Mouse (Mus musculus) MEL (cell line): ENCODE measurements around the gene Sel1l. TPM values are rescaled to one million over a fixed set of nuclear protein-coding genes. Genes with fewer than 3 reads are reported as not detected.

Experiments
- DNase-seq: peaks from one replicate; pipeline ENCODE4 v3.0.0; 2011; ENCODE audit warnings: low read depth, low spot score
- H3K27ac ChIP-seq: 2 replicates; pipeline ENCODE4 v1.5.1; 2012; ENCODE audit warnings: low read depth, mild to moderate bottlenecking, control low read depth, low read length, moderate library complexity; ENCODE audit not compliant: control insufficient read depth
- H3K27me3 ChIP-seq, 2 experiments: fragments of 150-350 bp in 1 of 2; sonication (generic) in 1 of 2; 2 replicates each; pipeline ENCODE4 v1.6.1; 2012; ENCODE audit warnings: low read length in 2 of 2, mild to moderate bottlenecking in 2 of 2, improper control_type of control experiment in 1 of 2, moderate library complexity in 1 of 2; ENCODE audit not compliant: insufficient read depth in 2 of 2, control insufficient read depth in 1 of 2
- H3K36me3 ChIP-seq, 2 experiments: 2 replicates each; pipeline ENCODE4 v1.6.1; 2012 to 2014; ENCODE audit warnings: low read length in 2 of 2, improper control_type of control experiment in 1 of 2, inconsistent platforms in 1 of 2, mild to moderate bottlenecking in 1 of 2; ENCODE audit not compliant: insufficient read depth in 2 of 2, control insufficient read depth in 1 of 2
- H3K4me1 ChIP-seq, 2 experiments: fragments of 150-350 bp in 1 of 2; sonication (generic) in 1 of 2; 2 replicates each; pipeline ENCODE4 v1.6.1; 2012; ENCODE audit warnings: low read length in 2 of 2, improper control_type of control experiment in 1 of 2, mild to moderate bottlenecking in 1 of 2; ENCODE audit not compliant: insufficient read depth in 2 of 2, control insufficient read depth in 1 of 2
- H3K4me3 ChIP-seq, 2 experiments: fragments of 150-350 bp in 1 of 2; sonication (generic) in 1 of 2; 2 replicates each; pipeline ENCODE4 v1.5.1; 2012; ENCODE audit warnings: low read depth in 2 of 2, low read length in 2 of 2, mild to moderate bottlenecking in 2 of 2, moderate library complexity in 2 of 2, control low read depth in 1 of 2, improper control_type of control experiment in 1 of 2; ENCODE audit not compliant: control insufficient read depth in 1 of 2, insufficient read depth in 1 of 2
- H3K79me2 ChIP-seq: 2 replicates; pipeline ENCODE4 v1.6.1; 2012; ENCODE audit warnings: mild to moderate bottlenecking, low read length, moderate library complexity; ENCODE audit not compliant: control insufficient read depth, poor library complexity, insufficient read depth
- H3K9ac ChIP-seq: 2 replicates; pipeline ENCODE4 v1.6.1; 2012; ENCODE audit warnings: low read depth, mild to moderate bottlenecking, control low read depth, low read length, moderate library complexity; ENCODE audit not compliant: control insufficient read depth, poor library complexity, severe bottlenecking
- H3K9me3 ChIP-seq: fragments of 150-350 bp; sonication (generic); replicated peaks from 2 replicates; pipeline ENCODE4 v1.6.1; 2012; ENCODE audit warnings: mild to moderate bottlenecking, low read length, improper control_type of control experiment, moderate library complexity; ENCODE audit not compliant: insufficient read depth
- BHLHE40 ChIP-seq: IDR thresholded peaks from 2 replicates; pipeline ENCODE4 v1.6.1; 2012; ENCODE audit warnings: low read depth, mild to moderate bottlenecking, inconsistent platforms, low read length, improper control_type of control experiment, borderline replicate concordance
- CHD2 ChIP-seq: IDR thresholded peaks from 2 replicates; pipeline ENCODE4 v1.6.1; 2011; ENCODE audit warnings: low read length, improper control_type of control experiment
- CTCF ChIP-seq, 3 experiments: IDR thresholded peaks in 2 of 3; conservative IDR thresholded peaks in 1 of 3; 2 replicates each; pipeline ENCODE4 v1.5.1; 2011 to 2012; ENCODE audit warnings: low read length in 3 of 3, low read depth in 2 of 3, mild to moderate bottlenecking in 2 of 3, improper control_type of control experiment in 1 of 3, inconsistent platforms in 1 of 3, mixed read lengths in 1 of 3, moderate library complexity in 1 of 3; ENCODE audit not compliant: control insufficient read depth in 1 of 3, insufficient read depth in 1 of 3, poor library complexity in 1 of 3, severe bottlenecking in 1 of 3
- ELF1 ChIP-seq: IDR thresholded peaks from 2 replicates; pipeline ENCODE4 v1.6.1; 2014; ENCODE audit warnings: low read depth, mild to moderate bottlenecking, inconsistent platforms, low read length, improper control_type of control experiment, moderate library complexity
- EP300 ChIP-seq, 2 experiments: IDR thresholded peaks; 2 replicates each; pipeline ENCODE4 v1.6.1; 2011; ENCODE audit warnings: improper control_type of control experiment in 2 of 2, low read length in 2 of 2, low read depth in 1 of 2, mild to moderate bottlenecking in 1 of 2
- ETS1 ChIP-seq: IDR thresholded peaks from 2 replicates; pipeline ENCODE4 v1.6.1; 2012; ENCODE audit warnings: low read depth, mild to moderate bottlenecking, inconsistent platforms, low read length, improper control_type of control experiment, moderate library complexity
- GATA1 ChIP-seq: IDR thresholded peaks from 2 replicates; pipeline ENCODE4 v1.6.1; 2011; ENCODE audit warnings: low read depth, low read length, improper control_type of control experiment
- HCFC1 ChIP-seq: IDR thresholded peaks from 2 replicates; pipeline ENCODE4 v1.6.1; 2012; ENCODE audit warnings: low read depth, mild to moderate bottlenecking, inconsistent platforms, low read length, improper control_type of control experiment, moderate library complexity
- JUND ChIP-seq: IDR thresholded peaks from 2 replicates; pipeline ENCODE4 v1.6.1; 2011; ENCODE audit warnings: low read depth, mild to moderate bottlenecking, improper control_type of control experiment, low read length
- KAT2A ChIP-seq: conservative IDR thresholded peaks from 2 replicates; pipeline ENCODE4 v1.6.1; 2012; ENCODE audit warnings: low read depth, low read length, improper control_type of control experiment, inconsistent platforms
- MAFK ChIP-seq: IDR thresholded peaks from 2 replicates; pipeline ENCODE4 v1.6.1; 2011; ENCODE audit warnings: low read depth, mild to moderate bottlenecking, low read length, improper control_type of control experiment, borderline replicate concordance
- MAX ChIP-seq: IDR thresholded peaks from 2 replicates; pipeline ENCODE4 v1.6.1; 2011; ENCODE audit warnings: low read length, improper control_type of control experiment
- MEF2A ChIP-seq: IDR thresholded peaks from 2 replicates; pipeline ENCODE4 v1.6.1; 2014; ENCODE audit warnings: low read depth, mild to moderate bottlenecking, inconsistent platforms, low read length, improper control_type of control experiment; ENCODE audit not compliant: poor library complexity, insufficient replicate concordance, severe bottlenecking; ENCODE audit errors: extremely low read depth
- MYB ChIP-seq: IDR thresholded peaks from 2 replicates; pipeline ENCODE4 v1.6.1; 2011; ENCODE audit warnings: mild to moderate bottlenecking, low read depth, low read length, improper control_type of control experiment
- MYC ChIP-seq: IDR thresholded peaks from 2 replicates; pipeline ENCODE4 v1.6.1; 2011; ENCODE audit warnings: low read depth, mild to moderate bottlenecking, low read length, improper control_type of control experiment, moderate library complexity
- NRF1 ChIP-seq: IDR thresholded peaks from 2 replicates; pipeline ENCODE4 v1.6.1; 2014; ENCODE audit warnings: low read depth, mild to moderate bottlenecking, inconsistent platforms, low read length, improper control_type of control experiment, moderate library complexity; ENCODE audit not compliant: poor library complexity, insufficient read depth, severe bottlenecking
- POLR2AphosphoS5 ChIP-seq: IDR thresholded peaks from 2 replicates; pipeline ENCODE4 v1.6.1; 2012; ENCODE audit warnings: low read depth, borderline replicate concordance, mild to moderate bottlenecking, inconsistent platforms, low read length, moderate library complexity, mixed read lengths
- RCOR1 ChIP-seq: IDR thresholded peaks from 2 replicates; pipeline ENCODE4 v1.6.1; 2012; ENCODE audit warnings: low read depth, mild to moderate bottlenecking, inconsistent platforms, low read length, improper control_type of control experiment
- TAL1 ChIP-seq: IDR thresholded peaks from 2 replicates; pipeline ENCODE4 v1.6.1; 2012; ENCODE audit warnings: mild to moderate bottlenecking, inconsistent platforms, low read length, moderate library complexity, mixed read lengths
- TBP ChIP-seq: IDR thresholded peaks from 2 replicates; pipeline ENCODE4 v1.8.0; 2011; ENCODE audit warnings: low read depth, low read length, improper control_type of control experiment
- UBTF ChIP-seq: IDR thresholded peaks from 2 replicates; pipeline ENCODE4 v1.6.1; 2012; ENCODE audit warnings: low read depth, mild to moderate bottlenecking, inconsistent platforms, low read length, improper control_type of control experiment, moderate library complexity, borderline replicate concordance; ENCODE audit not compliant: insufficient read depth
- USF1 ChIP-seq: IDR thresholded peaks from 2 replicates; pipeline ENCODE4 v1.6.1; 2014; ENCODE audit warnings: low read depth, mild to moderate bottlenecking, inconsistent platforms, low read length, improper control_type of control experiment, moderate library complexity
- ZKSCAN1 ChIP-seq: IDR thresholded peaks from 2 replicates; pipeline ENCODE4 v1.6.1; 2012; ENCODE audit warnings: low read depth, mild to moderate bottlenecking, inconsistent platforms, low read length, improper control_type of control experiment, moderate library complexity
- ZMIZ1 ChIP-seq: IDR thresholded peaks from 2 replicates; pipeline ENCODE4 v1.6.1; 2012; ENCODE audit warnings: low read depth, mild to moderate bottlenecking, inconsistent platforms, low read length, improper control_type of control experiment, moderate library complexity
- polyA plus RNA-seq, 2 experiments: library from polyadenylated mRNA; stranded (reverse) in 1 of 2; unstranded in 1 of 2; fragments of >175 nt in 1 of 2; fragments of >200 nt in 1 of 2; gene quantifications; 2 replicates each; pipeline versions ENCODE4 v1.2.1 to v1.2.4; 2012; ENCODE audit warnings: low replicate concordance in 2 of 2, low read depth in 1 of 2; ENCODE audit not compliant: insufficient read length in 2 of 2, insufficient read depth in 1 of 2, missing spikeins in 1 of 2
- total RNA-seq: library from RNA; depleted of rRNA; stranded (reverse); fragments of 300-350 nt; gene quantifications from 2 replicates; pipeline ENCODE4 v1.2.3, GENCODE M21; 2012

Sel1l gene
- total and polyA plus RNA-seq, 3 experiments: 32.0 to 299 (median 35.6) TPM

DNA sequence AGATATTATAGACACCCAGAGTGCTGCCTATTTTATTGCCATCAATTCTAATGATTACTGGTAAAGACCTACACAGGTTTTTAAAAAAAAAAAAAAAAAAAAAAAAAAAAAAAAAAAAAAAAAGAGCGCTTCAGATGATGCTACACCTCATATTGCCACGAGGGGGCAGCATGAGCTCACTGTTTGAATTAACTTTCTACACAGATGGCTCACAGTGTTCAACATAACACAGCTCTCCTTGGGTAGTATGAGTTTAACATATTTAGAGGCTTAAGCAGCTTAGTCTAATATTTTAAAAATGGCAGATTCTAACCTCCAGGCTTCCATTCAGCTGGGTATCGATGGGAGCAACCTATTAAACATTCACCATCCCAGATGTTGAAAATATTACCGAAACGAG, 28.7 kb upstream of the Sel1l start (continued):
- TF ChIP-seq POLR2AphosphoS5: no peak

DNA sequence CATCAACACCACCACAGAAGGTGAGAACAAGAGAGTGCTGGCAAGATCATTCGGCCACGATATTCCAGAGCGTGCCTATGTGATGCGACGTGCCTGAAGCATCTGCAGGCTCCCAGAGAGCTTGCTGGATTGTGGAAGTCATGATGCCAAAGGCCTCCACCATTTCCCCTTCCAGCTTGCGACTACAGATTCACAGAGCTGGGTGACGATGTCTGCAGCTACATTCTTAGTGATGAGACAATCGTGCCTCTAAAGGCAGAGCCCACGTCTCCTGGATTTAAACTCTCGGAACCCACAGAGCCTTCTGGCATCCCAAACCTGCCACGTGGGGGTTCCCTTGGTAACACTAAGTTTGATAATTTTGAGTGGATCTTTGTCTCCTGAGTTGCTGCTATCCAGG, 21.7 kb upstream of the Sel1l start:
- H3K9me3 ChIP-seq: no peaks in the 10 kb centered on the region
- no peak overlapping the region for H3K4me3 ChIP-seq
- no peaks in the 10 kb centered on the region for H3K79me2 ChIP-seq
- H3K36me3 ChIP-seq: no peaks in the 10 kb centered on the region
- no peaks in the 10 kb centered on the region for H3K4me1 ChIP-seq
- H3K27me3 ChIP-seq: no peaks in the 10 kb centered on the region
- DNase-seq: no peak
- TF ChIP-seq TBP: no peak
- TF ChIP-seq MYC: no peak
- no peak for TF ChIP-seq HCFC1
- no peak for TF ChIP-seq GATA1
- no peak for TF ChIP-seq ELF1
- TF ChIP-seq NRF1: no peak
- no peak for TF ChIP-seq TAL1
- no peak for TF ChIP-seq BHLHE40
- no peak for TF ChIP-seq KAT2A
- no peak for TF ChIP-seq CTCF (IDR thresholded peaks at IDR 0.05 in 2 of 3, conservative IDR thresholded peaks at IDR 0.05 in 1 of 3; ENCODE audit: control insufficient read depth in 1 of 3, insufficient read depth in 1 of 3, low read depth in 2 of 3, low read length in 3 of 3, poor library complexity in 1 of 3, severe bottlenecking in 1 of 3)
- TF ChIP-seq UBTF: no peak
- TF ChIP-seq ZMIZ1: no peak
- TF ChIP-seq RCOR1: no peak
- TF ChIP-seq EP300 (IDR thresholded peaks at IDR 0.05; ENCODE audit: low read depth in 1 of 2, low read length in 2 of 2): no peak
- TF ChIP-seq MAX: no peak
- H3K27ac ChIP-seq: no peak overlapping the region
- no peak overlapping the region for H3K9ac ChIP-seq

DNA sequence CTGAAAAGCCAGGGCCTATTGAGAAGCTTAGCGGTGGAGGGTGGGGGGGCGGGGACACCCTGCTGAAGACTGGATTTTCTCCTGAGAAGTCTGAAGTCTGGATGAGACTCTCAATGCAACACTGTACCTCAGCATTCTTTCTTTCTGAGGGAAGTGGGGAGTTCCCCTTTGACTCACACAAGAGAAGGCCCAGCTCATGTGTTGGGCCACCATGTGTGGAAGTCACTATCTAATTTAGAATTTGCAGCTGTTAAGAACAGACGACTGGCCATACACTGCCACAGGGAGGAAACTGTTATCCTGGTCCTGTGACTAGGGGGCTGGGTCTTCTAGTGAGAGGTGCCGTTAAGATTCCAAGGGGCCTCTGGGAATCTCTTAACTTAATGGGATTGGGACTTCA, 20.4 kb upstream of the Sel1l start:
- H3K9me3 ChIP-seq: no peaks in the 10 kb centered on the region
- no peaks in the 10 kb centered on the region for H3K4me1 ChIP-seq
- no peak overlapping the region for H3K4me3 ChIP-seq
- H3K27me3 ChIP-seq: no peaks in the 10 kb centered on the region
- TF ChIP-seq ZKSCAN1 (no peak), POLR2AphosphoS5 (no peak), GATA1 (no peak), MYB (no peak), USF1 (no peak), ZMIZ1 (no peak), CTCF (IDR thresholded peaks at IDR 0.05 in 2 of 3, conservative IDR thresholded peaks at IDR 0.05 in 1 of 3; ENCODE audit: control insufficient read depth in 1 of 3, insufficient read depth in 1 of 3, low read depth in 2 of 3, low read length in 3 of 3, poor library complexity in 1 of 3, severe bottlenecking in 1 of 3) (no peak), CHD2 (no peak), RCOR1 (no peak), MYC (no peak), ETS1 (no peak), MEF2A (no peak), EP300 (IDR thresholded peaks at IDR 0.05; ENCODE audit: low read depth in 1 of 2, low read length in 2 of 2) (no peak), MAFK (no peak), KAT2A (no peak), JUND (no peak), HCFC1 (no peak), MAX (no peak)
- H3K27ac ChIP-seq: no peak overlapping the region
- no peaks in the 10 kb centered on the region for H3K36me3 ChIP-seq
- no peaks in the 10 kb centered on the region for H3K79me2 ChIP-seq
- no peak for DNase-seq
- no peak overlapping the region for H3K9ac ChIP-seq
